Mouse (Mus musculus) limb, embryonic 11.5 days (tissue): ENCODE results near the gene Otud3. TPM values are rescaled to one million over a fixed set of nuclear protein-coding genes. Genes with fewer than 3 reads are reported as not detected.

Source experiments
- ATAC-seq: fragments of 200-750 bp; cut with Nextera tagmentation; 2 replicates; pipeline ENCODE4 v1.8.0; 2017; ENCODE audit warnings: low read depth; ENCODE audit not compliant: insufficient number of reproducible peaks, low FRiP score, low TSS enrichment
- DNase-seq: peaks from one replicate; pipeline ENCODE4 v3.0.0-alpha.2; 2015; ENCODE audit warnings: low spot score
- H3K27ac ChIP-seq: fragments of 300-500 bp; sonication (generic); replicated peaks from 2 replicates; pipeline ENCODE4 v1.5.1; 2014; ENCODE audit warnings: low read depth, mild to moderate bottlenecking, low read length
- H3K27me3 ChIP-seq: fragments of 300-500 bp; sonication (generic); 2 replicates; pipeline ENCODE4 v1.6.1; 2014; ENCODE audit warnings: mild to moderate bottlenecking, low read length, mixed read lengths; ENCODE audit not compliant: control insufficient read depth, insufficient read depth
- H3K36me3 ChIP-seq: fragments of 300-500 bp; sonication (generic); 2 replicates; pipeline ENCODE4 v1.6.1; 2014; ENCODE audit warnings: mild to moderate bottlenecking, low read length, moderate library complexity, mixed read lengths; ENCODE audit not compliant: control insufficient read depth, insufficient read depth
- H3K4me1 ChIP-seq: fragments of 300-500 bp; sonication (generic); 2 replicates; pipeline ENCODE4 v1.6.1; 2014; ENCODE audit warnings: low read length, mixed read lengths; ENCODE audit not compliant: control insufficient read depth, insufficient read depth
- H3K4me2 ChIP-seq: fragments of 300-500 bp; sonication (generic); 2 replicates; pipeline ENCODE4 v1.6.1; 2014; ENCODE audit warnings: low read depth, mild to moderate bottlenecking, moderate library complexity; ENCODE audit not compliant: severe bottlenecking
- H3K4me3 ChIP-seq: fragments of 300-500 bp; sonication (generic); 2 replicates; pipeline ENCODE4 v1.5.1; 2014; ENCODE audit warnings: low read depth, low read length
- H3K9ac ChIP-seq: fragments of 300-500 bp; sonication (generic); 2 replicates; pipeline ENCODE4 v1.6.1; 2014; ENCODE audit warnings: mild to moderate bottlenecking, low read length
- H3K9me3 ChIP-seq: fragments of 300-500 bp; sonication (generic); 2 replicates; pipeline ENCODE4 v1.6.1; 2016; ENCODE audit warnings: low read length; ENCODE audit not compliant: control insufficient read depth
- WGBS: fragments of 180-500 bp; shearing (Covaris S2); extraction: QIAGEN DNeasy Blood & Tissue Kit; methylation state at CpG from one replicate; pipeline ENCODE4 v1.1.7; 2014; 5-methylcytosine and 5-hydroxymethylcytosine counted together
- polyA plus RNA-seq: library from polyadenylated mRNA; unstranded; fragments of >200 nt; fragmentation: Nextera tagmentation; extraction: Ambion mirVana; gene quantifications from 2 replicates; pipeline ENCODE4 v1.2.1, GENCODE M21; 2014

The Otud3 gene
- polyA plus RNA-seq, 1 experiment from 2014 or later = 3.7 TPM

DNA sequence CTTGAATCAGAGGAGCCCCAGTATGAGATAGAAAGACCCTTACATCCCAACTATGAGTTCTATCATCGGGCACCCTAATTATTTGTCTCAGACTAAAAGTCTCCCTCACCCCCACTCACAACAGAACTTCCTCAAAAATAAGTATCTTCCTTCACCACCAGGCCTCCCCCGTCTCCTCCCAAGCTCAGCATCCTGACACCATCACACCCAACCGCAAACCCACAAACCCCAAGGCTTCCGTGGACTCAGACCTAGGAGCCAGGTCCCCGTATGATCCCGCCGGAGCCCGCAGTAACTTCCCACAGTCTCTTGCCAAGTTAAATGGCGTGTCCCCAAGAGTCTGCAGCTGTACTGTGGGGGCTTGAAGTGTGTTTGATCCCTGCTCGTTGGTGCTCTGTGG lies 56.2 kb downstream of the Otud3 start:
- Histone ChIP-seq H3K27me3 (no peaks in the 10 kb centered on the region), H3K36me3 (no peaks in the 10 kb centered on the region), H3K4me3 (no peak overlapping the region), H3K9me3 (no peaks in the 10 kb centered on the region), H3K4me2 (no peak overlapping the region), H3K9ac (no peak overlapping the region), H3K27ac (no peak overlapping the region), H3K4me1 (0 out of 2 replicates have a peak, but pooled peaks cover 4% of the 10 kb centered on the region)
- no peak for ATAC-seq
- 89% methylated on average over 10 of the region's 10 CpGs for WGBS
- DNase-seq = no peak

- H3K36me3 ChIP-seq = no peaks in the 10 kb centered on the region
- H3K9me3 ChIP-seq = no peaks in the 10 kb centered on the region
- H3K4me3 ChIP-seq = no peak overlapping the region
- H3K4me2 ChIP-seq = no peak overlapping the region
- no peaks in the 10 kb centered on the region for H3K27me3 ChIP-seq
- WGBS = 30% methylated on average over 7 of the region's 7 CpGs
- H3K27ac ChIP-seq = no peak overlapping the region
- H3K9ac ChIP-seq = no peak overlapping the region
- no peak for ATAC-seq
- 0 out of 2 replicates have a peak, but pooled peaks cover 4% of the 10 kb centered on the region for H3K4me1 ChIP-seq
- peak; percentile 82 for DNase-seq
Measured at GRCm38 (mm10) chr4:138856491-138856890, 57.3 kb downstream of the Otud3 start.

DNA sequence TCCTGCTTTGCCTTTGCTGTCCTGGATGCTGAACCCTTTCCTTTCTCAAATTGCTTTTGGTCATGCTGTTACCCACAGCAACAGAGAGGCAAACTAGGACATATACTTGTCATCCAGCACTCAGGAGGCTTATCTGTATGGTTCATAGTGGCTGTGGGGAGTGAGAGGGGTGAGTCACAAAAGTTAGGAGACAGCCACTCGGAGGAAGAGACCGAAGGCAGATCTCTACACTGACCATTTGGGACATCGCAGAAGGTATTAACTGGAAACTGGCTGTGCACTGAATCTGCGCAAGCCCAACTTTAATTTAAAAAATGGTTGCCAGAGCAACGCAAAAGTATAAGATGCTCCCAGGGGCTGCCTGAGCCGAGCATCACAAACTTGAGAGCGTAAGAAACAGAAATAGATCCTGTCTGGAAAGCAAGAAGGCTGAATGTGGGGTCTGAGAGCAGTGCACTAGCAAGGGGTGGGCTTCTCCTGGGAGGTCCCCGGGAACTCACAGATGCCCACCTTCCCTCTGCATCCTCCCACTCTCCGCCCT lies 58.6 kb downstream of the Otud3 start:
- no peak for DNase-seq
- no peak overlapping the region for H3K4me2 ChIP-seq
- no peaks in the 10 kb centered on the region for H3K27me3 ChIP-seq
- no peak overlapping the region for H3K27ac ChIP-seq
- no peak overlapping the region for H3K9ac ChIP-seq
- ATAC-seq = no peak
- H3K4me1 ChIP-seq = 0 out of 2 replicates have a peak, but pooled peaks cover 4% of the 10 kb centered on the region
- 88% methylated on average over 9 of the region's 9 CpGs for WGBS
- H3K36me3 ChIP-seq = no peaks in the 10 kb centered on the region
- no peak overlapping the region for H3K4me3 ChIP-seq
- no peaks in the 10 kb centered on the region for H3K9me3 ChIP-seq

DNA sequence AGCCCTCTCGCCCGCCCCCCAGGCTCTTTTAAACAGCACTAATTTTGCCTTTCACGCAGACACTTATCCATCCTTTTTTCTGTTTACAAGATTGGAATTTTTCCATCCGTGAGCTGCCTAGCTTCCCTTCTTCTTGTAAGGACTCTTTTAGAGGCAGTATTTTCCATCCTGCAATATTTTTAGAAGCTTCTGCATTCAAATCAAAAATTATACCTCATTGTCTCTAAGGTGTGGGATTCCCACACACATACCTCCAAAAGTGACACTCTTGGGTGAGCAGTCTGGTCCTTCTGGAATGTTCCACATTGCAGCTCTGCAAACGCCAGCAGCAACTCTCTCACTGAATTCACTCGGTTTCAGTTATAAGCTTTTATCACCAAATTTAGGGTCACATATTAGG lies 60.8 kb downstream of the Otud3 start:
- Histone ChIP-seq H3K36me3 (no peaks in the 10 kb centered on the region), H3K9me3 (no peaks in the 10 kb centered on the region), H3K27me3 (no peaks in the 10 kb centered on the region), H3K4me1 (no peaks in the 10 kb centered on the region), H3K4me2 (no peak overlapping the region), H3K9ac (no peak overlapping the region), H3K27ac (no peak overlapping the region), H3K4me3 (no peak overlapping the region)
- DNase-seq (no peak), ATAC-seq (no peak)
- WGBS = 76% methylated on average over 6 of the region's 6 CpGs

GRCm38 (mm10) chr4:138851463-138851862 lies 62.3 kb downstream of the Otud3 start:
- 5% methylated on average over 4 of the region's 4 CpGs for WGBS

More at GRCm38 (mm10) chr4:138851463-138851862, 62.3 kb downstream of the Otud3 start:
- DNase-seq = peak; percentile 85
- Histone ChIP-seq H3K4me3 (no peak overlapping the region), H3K4me1 (no peaks in the 10 kb centered on the region), H3K27me3 (no peaks in the 10 kb centered on the region), H3K27ac (no peak overlapping the region), H3K4me2 (no peak overlapping the region), H3K9me3 (no peaks in the 10 kb centered on the region), H3K36me3 (no peaks in the 10 kb centered on the region), H3K9ac (no peak overlapping the region)
- ATAC-seq = no peak

Other genes starting within 250 kb of the Otud3 start
- gene Pla2g2c, start 189.2 kb downstream of the Otud3 start, polyA plus RNA-seq = 0.27 and 1.1 TPM in 2 replicates
- 1.9 and 2.3 TPM in 2 replicates for gene Ubxn10, start 176.8 kb downstream of the Otud3 start, polyA plus RNA-seq
- 0.09 and 0.14 TPM in 2 replicates for gene Pla2g2f, start 156.3 kb downstream of the Otud3 start, polyA plus RNA-seq
- not detected in 2 replicates for gene Pla2g2d, start 138.2 kb downstream of the Otud3 start, polyA plus RNA-seq
- 0.12 TPM in 1 of 2 replicates, not detected in the other for gene Pla2g5, start 50.5 kb downstream of the Otud3 start, polyA plus RNA-seq
- not detected in 2 replicates for gene Gm13030, start 40.0 kb downstream of the Otud3 start, polyA plus RNA-seq
- not detected in 2 replicates for gene Pla2g2e, start 36.0 kb downstream of the Otud3 start, polyA plus RNA-seq
- not detected in 2 replicates for gene Rnf186, start 53.2 kb upstream of the Otud3 start, polyA plus RNA-seq
- gene Tmco4, start 58.9 kb upstream of the Otud3 start, polyA plus RNA-seq = 1.0 and 1.4 TPM in 2 replicates
- 0.07 and 0.11 TPM in 2 replicates for gene Htr6, start 161.6 kb upstream of the Otud3 start, polyA plus RNA-seq
- gene Nbl1, start 179.0 kb upstream of the Otud3 start, polyA plus RNA-seq = 51.8 and 53.8 TPM in 2 replicates
- 404 and 456 TPM in 2 replicates for gene Minos1, start 217.2 kb upstream of the Otud3 start, polyA plus RNA-seq